Mouse (Mus musculus) erythroblast, embryonic 14.5 days (primary cell): ENCODE results near the gene Shb. TPM values are rescaled to one million over a fixed set of nuclear protein-coding genes. Genes with fewer than 3 reads are reported as not detected.

Experiments used
- H3K27me3 ChIP-seq: 2 replicates; pipeline ENCODE4 v1.6.1; 2012; ENCODE audit warnings: inconsistent platforms; ENCODE audit not compliant: control insufficient read depth
- H3K36me3 ChIP-seq: 2 replicates; pipeline ENCODE4 v1.6.1; 2012; ENCODE audit warnings: mild to moderate bottlenecking, inconsistent platforms; ENCODE audit not compliant: control insufficient read depth
- H3K4me1 ChIP-seq: 2 replicates; pipeline ENCODE4 v1.6.1; 2012; ENCODE audit warnings: inconsistent platforms; ENCODE audit not compliant: control insufficient read depth
- H3K4me3 ChIP-seq: replicated peaks from 2 replicates; pipeline ENCODE3; 2012; ENCODE audit warnings: moderate library complexity, mild to moderate bottlenecking, inconsistent platforms
- H3K9me3 ChIP-seq: 2 replicates; pipeline ENCODE4 v1.6.1; 2012; ENCODE audit warnings: low read length, inconsistent platforms, mixed read lengths; ENCODE audit not compliant: control insufficient read depth
- GATA1 ChIP-seq: IDR thresholded peaks from 2 replicates; pipeline ENCODE4 v1.6.1; 2012; ENCODE audit warnings: low read length, inconsistent platforms, mixed read lengths
- TAL1 ChIP-seq: IDR thresholded peaks from 3 replicates; pipeline ENCODE4 v1.6.1; 2012; ENCODE audit warnings: low read length, inconsistent platforms, mixed read lengths
- polyA plus RNA-seq: library from polyadenylated mRNA; stranded (reverse); fragments of >175 nt; gene quantifications from 2 replicates; pipeline ENCODE4 v1.2.3, GENCODE M21; 2012

Gene Shb
- polyA plus RNA-seq, 1 experiment, result 15.2 TPM

DNA sequence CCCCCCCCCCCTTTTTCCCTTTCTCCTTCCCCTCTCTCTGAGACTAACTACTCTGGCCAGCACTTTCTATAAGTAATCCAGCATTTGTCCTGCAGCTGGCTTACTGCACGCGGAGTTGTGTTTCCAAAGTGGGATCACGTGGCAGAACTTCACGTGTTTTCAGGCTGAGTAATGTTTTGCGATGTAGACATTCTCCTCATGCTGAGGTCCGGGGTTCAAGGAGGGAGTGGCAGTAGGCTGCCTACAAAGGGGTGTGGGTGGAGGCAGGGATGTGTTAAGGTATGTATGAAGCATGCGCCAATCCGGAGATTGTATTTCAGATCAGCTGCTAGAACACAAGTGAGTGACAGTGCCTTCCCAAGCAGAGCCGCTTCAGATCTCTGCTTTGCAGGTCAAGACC, 72.9 kb downstream of the Shb start:
- no peak for TF ChIP-seq GATA1
- TF ChIP-seq TAL1, result no peak
- no peak overlapping the region for H3K4me3 ChIP-seq
- peaks cover 67% of the 10 kb centered on the region for H3K36me3 ChIP-seq
- H3K9me3 ChIP-seq, result no peaks in the 10 kb centered on the region
- no peaks in the 10 kb centered on the region for H3K27me3 ChIP-seq
- peaks cover 57% of the 10 kb centered on the region for H3K4me1 ChIP-seq

DNA sequence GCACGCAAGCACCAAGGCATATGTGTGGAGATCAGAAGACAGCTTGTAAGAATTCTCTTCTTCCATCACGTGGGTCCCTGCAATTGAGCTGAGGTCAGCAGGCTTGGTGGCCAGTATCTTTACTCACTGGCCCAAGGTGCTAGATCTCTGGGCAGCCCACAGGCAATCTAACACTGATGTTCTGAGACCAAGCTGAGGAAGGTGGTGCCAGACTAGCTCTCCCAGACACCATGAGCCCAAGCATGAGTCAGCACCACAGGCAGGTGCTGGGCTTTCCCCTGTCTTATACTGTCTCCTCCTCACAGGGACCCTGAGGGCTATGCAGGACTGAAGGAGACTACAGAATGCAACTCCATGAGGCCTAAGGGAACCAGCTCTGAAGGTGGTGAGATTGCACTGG, 74.7 kb downstream of the Shb start:
- Histone ChIP-seq H3K4me1 (peaks cover 52% of the 10 kb centered on the region), H3K4me3 (no peak overlapping the region), H3K9me3 (no peaks in the 10 kb centered on the region), H3K36me3 (peaks cover 78% of the 10 kb centered on the region), H3K27me3 (no peaks in the 10 kb centered on the region)
- no peak for TF ChIP-seq TAL1
- TF ChIP-seq GATA1, result no peak

DNA sequence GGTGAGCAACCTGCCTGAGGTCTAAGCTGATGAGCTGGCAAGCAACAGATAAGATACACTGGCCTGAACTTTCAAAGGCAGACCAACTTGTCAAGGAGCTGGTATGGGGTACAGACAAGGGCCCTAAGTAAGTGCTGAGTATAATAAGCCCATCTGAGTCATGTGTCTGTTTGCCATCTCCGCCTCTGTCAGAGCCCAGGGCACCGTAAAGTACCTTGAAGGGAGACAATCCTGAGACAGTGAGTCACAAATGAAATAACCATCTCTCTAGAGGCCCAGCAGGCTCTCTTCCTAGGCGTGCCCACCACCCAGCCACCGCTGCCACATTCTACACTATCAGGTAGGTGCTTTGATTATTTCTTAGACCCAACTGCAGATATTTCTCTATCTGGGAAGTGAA, 77.3 kb downstream of the Shb start:
- peaks cover 36% of the 10 kb centered on the region for H3K4me1 ChIP-seq
- TF ChIP-seq GATA1 (no peak), TAL1 (no peak)
- peaks cover 94% of the 10 kb centered on the region for H3K36me3 ChIP-seq
- H3K9me3 ChIP-seq, result no peaks in the 10 kb centered on the region
- H3K27me3 ChIP-seq, result no peaks in the 10 kb centered on the region
- no peak overlapping the region for H3K4me3 ChIP-seq

DNA sequence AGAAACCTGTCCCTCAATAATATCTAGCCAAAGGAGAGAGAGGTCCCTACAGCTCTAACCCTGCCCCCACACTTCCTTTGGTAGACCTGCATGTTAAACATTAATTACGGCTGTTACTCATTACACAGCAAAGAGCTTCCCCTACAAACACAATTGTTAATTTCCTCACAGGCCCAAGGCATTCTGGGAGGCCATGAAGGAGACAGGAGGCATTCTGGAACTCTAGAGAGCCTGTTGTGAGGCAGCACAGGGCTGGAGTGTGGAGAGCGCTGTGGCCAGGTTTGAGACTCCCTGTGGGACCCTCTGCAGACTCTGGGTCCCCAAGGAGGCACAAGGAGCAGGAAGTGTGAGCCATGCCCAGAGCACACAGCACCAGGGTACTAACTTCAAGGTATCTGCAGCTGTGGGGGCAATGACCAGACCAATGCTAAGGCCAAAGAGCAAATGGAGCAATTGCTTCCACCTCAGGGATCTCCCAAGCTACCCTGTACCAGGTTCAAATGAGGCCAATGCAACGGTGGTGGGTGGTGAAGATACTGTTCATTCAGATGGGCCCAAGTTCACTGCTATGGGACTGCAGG, 78.9 kb downstream of the Shb start:
- peaks cover 95% of the 10 kb centered on the region for H3K36me3 ChIP-seq
- H3K27me3 ChIP-seq, result no peaks in the 10 kb centered on the region
- TF ChIP-seq TAL1, result no peak
- no peak for TF ChIP-seq GATA1
- no peaks in the 10 kb centered on the region for H3K9me3 ChIP-seq
- peaks cover 33% of the 10 kb centered on the region for H3K4me1 ChIP-seq
- H3K4me3 ChIP-seq, result no peak overlapping the region

DNA sequence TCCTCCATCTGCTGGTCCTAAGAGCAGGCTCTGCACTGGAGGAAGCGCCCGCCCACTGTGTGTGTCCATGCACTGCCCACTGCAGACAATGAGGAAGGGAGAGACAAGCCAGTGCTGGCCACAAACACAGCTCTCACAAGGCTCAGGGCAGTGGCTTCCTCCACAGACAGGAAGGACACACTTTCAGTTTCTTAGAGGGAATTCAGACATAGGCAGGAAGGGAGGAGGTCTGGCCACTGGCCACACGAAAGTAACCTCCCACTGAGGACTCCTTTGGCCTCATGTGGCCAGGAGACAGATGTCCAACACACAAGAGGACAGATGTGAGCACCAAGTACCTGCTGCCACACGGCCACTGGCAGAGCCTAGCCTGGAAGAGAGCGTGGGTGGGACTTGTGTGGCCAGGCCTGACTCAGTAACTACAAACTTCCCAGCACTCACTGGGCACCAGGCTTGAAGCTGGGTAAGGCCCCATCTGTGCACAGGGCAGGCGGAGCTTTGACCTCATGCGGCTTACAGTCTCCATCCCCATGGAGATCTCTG, 79.6 kb downstream of the Shb start:
- TF ChIP-seq GATA1 (no peak), TAL1 (no peak)
- peaks cover 95% of the 10 kb centered on the region for H3K36me3 ChIP-seq
- H3K9me3 ChIP-seq, result no peaks in the 10 kb centered on the region
- H3K4me1 ChIP-seq, result peaks cover 28% of the 10 kb centered on the region
- H3K4me3 ChIP-seq, result no peak overlapping the region
- no peaks in the 10 kb centered on the region for H3K27me3 ChIP-seq

DNA sequence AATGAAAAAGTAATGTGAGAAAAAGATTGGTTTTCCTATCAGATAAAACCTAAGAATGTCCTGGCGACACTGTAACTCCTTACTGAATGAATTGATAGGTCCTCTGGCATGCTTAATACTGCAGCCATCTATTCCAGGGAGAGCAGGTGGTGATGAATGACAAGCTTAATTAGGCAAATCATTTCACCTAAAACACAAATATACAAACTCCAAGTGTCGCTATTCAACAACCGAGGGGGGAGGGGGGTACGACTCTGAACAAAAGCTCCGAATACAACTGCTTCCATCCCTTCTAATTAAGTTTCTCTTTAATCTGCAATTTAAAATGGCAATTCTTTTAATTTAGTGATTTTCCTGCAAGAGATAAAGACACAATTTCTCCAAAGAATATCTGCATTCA, 83.3 kb downstream of the Shb start:
- H3K27me3 ChIP-seq, result no peaks in the 10 kb centered on the region
- H3K36me3 ChIP-seq, result peaks cover 95% of the 10 kb centered on the region
- H3K4me1 ChIP-seq, result peaks cover 13% of the 10 kb centered on the region
- no peaks in the 10 kb centered on the region for H3K9me3 ChIP-seq
- H3K4me3 ChIP-seq, result no peak overlapping the region
- TF ChIP-seq TAL1 (no peak), GATA1 (no peak)

DNA sequence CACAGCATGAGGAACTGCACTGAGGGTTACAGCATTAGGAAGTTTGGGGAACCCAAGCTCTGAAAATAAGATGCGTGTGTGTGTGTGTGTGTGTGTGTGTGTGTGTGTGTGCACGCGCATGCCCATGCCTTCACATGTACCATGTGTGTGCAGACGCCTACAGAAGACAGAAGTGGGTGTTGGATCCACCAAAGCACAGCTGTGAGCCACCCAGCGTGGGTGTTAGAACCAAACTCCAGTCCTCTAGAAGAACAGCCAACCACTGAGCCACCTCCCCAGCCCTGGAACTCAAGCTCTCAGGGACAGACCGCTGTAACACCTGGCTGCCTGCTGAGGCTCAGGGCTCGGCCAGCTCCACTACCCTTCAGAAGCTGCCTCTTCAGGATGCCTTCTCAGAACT, 83.8 kb downstream of the Shb start:
- H3K27me3 ChIP-seq, result no peaks in the 10 kb centered on the region
- no peak overlapping the region for H3K4me3 ChIP-seq
- H3K4me1 ChIP-seq, result peaks cover 12% of the 10 kb centered on the region
- no peak for TF ChIP-seq TAL1
- TF ChIP-seq GATA1, result no peak
- H3K36me3 ChIP-seq, result peaks cover 95% of the 10 kb centered on the region
- H3K9me3 ChIP-seq, result no peaks in the 10 kb centered on the region

DNA sequence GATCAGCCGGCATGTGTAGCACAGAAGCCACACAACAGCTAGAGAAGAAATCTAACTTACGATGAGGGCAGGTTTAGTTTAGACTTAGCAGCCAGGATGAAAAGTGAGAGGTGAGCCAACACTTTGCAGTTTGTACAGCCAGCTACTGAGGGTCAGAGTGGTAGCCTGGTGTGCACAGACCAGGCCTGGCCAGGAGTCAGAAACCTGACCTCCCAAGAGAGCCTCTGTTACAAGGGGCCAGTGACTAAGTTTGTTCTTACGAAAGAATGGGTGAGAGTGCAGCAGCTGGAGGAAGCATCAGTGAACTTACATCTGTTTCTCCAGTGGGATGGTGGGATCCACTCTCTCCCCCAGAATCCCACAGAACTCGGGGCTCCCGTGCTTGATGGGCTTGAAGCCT, 85.1 kb downstream of the Shb start:
- no peaks in the 10 kb centered on the region for H3K9me3 ChIP-seq
- H3K4me1 ChIP-seq, result peaks cover 6% of the 10 kb centered on the region
- no peaks in the 10 kb centered on the region for H3K27me3 ChIP-seq
- peaks cover 98% of the 10 kb centered on the region for H3K36me3 ChIP-seq
- TF ChIP-seq GATA1, result no peak
- no peak overlapping the region for H3K4me3 ChIP-seq

DNA sequence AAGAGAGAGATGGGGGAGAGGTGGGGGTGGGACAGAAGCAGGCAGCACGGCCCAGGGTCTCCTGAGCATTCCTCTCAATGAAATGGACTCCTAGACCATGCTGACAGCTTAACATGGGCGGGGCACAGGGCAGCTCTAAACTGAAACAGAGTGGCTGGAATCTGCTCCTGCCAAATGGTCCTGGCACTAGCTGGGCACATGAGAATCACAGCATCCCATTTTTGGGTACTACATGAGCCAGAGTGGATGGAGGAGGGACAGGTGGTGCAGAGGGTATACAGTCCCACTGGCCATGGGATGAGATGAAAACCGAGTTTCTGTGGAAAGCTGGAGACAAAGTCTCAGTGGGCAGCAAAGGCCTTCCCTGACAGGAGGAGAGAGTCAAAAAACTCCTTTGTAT, 87.0 kb downstream of the Shb start:
- Histone ChIP-seq H3K4me3 (no peak overlapping the region), H3K36me3 (peaks cover 98% of the 10 kb centered on the region), H3K9me3 (no peaks in the 10 kb centered on the region), H3K4me1 (peaks cover 6% of the 10 kb centered on the region), H3K27me3 (no peaks in the 10 kb centered on the region)
- TF ChIP-seq TAL1 (no peak), GATA1 (no peak)

DNA sequence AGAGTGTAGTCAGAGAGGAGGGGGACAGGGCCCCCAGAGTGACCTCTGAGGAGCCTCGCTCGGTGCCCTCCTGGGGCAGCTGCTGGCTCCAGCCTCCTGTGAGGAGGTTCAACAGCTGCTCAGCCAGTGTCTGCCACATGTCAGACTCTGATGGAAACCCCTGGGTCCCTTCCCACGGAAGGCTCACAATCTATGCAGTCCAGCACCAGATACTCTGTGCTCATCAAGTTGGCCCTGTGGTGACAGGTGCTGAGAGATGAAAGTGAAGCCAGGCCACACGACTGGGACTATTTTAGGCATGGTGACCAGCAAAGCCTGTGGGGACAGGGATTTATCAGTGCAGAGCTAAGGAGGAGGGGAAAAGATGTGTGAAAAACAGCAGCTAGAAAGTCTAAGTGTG, 87.5 kb downstream of the Shb start:
- Histone ChIP-seq H3K4me1 (peaks cover 6% of the 10 kb centered on the region), H3K27me3 (no peaks in the 10 kb centered on the region), H3K36me3 (peaks cover 98% of the 10 kb centered on the region), H3K4me3 (no peak overlapping the region), H3K9me3 (no peaks in the 10 kb centered on the region)
- TF ChIP-seq GATA1, result no peak
- TF ChIP-seq TAL1, result no peak
